Mouse (Mus musculus): Measurements from ENCODE around the gene Olfr292.

Olfr292 gene

DNA sequence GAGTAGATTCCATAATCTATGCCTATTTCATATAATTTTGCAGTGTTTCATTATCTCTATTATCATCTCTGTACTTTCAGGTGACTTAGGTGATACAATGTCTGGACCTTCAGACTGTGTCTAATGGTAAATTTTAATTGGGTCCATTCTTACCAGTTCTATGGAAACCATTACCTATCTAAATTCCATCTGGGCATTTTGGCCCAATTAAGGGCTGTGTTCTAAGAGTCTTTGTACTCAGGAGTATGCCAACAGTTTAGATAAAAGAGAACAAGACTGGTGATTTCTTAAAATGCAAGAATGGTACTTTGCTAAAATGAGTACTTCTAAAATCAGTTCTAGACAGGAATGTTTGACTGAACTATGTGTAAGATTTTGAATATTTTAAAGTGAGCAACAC, at the start of gene Olfr292:
TSS of gene Olfr292 (plus strand) at position 301 of the 400 bp plus-strand sequence.
- DNase-seq, result no peak

DNA sequence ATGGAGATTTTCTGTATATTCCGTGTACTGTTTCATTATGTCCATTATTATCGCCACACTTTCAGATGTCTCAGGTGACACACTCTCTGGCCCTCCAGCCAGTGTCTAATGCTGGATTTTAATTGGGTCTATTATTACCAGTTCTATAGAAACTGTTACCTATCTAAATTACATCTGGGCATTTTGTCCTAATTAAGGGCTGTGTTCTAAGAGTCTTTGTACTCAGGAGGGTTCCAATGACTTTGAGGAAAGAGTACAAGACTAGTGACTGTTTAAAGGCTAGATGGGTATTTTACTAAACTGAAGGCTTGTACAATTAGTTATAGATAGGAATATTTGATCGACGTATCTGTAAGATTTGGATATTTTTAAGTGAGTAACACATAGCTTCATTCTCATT, 39.4 kb upstream of the Olfr292 start, which contains the start of gene Olfr293:
TSS of gene Olfr293 (plus strand) at position 301 of the 400 bp plus-strand sequence.
- no peak for DNase-seq

DNA sequence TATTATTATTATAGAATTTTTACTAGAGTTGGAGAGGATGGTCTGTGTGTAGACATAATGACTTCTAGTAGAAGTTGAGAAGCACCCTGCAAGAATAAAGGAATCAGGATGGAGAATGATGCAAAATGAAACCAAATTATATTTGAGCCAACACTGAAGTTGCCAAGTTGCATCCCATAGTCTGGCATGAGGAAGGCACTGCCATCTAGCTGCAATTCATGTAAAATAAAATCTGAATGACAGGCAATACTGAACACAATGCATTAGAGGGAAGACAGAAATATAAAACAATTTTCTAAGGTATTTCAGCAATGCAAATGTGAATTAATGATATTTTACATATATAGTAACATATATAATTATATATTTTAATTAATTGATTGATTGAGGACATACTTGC, 36.9 kb downstream of the Olfr292 start:
- DNase-seq, result no peak
